Mouse (Mus musculus) CH12.LX (cell line): Measurements from ENCODE around the gene Col25a1.

Experiments used
- E2F4 ChIP-seq: IDR thresholded peaks from 2 replicates; pipeline ENCODE4 v1.6.1; 2011; ENCODE audit warnings: low read depth, low read length, improper control_type of control experiment; ENCODE audit not compliant: insufficient replicate concordance
- ETS1 ChIP-seq: conservative IDR thresholded peaks from 2 replicates; pipeline ENCODE4 v1.6.1; 2012; ENCODE audit warnings: low read depth, mild to moderate bottlenecking, inconsistent platforms, low read length, improper control_type of control experiment, moderate library complexity
- IRF4 ChIP-seq: IDR thresholded peaks from 2 replicates; pipeline ENCODE4 v1.6.1; 2014; ENCODE audit warnings: low read depth, mild to moderate bottlenecking, inconsistent platforms, low read length, improper control_type of control experiment
- MYC ChIP-seq: IDR thresholded peaks from 2 replicates; pipeline ENCODE4 v1.6.1; 2011; ENCODE audit warnings: low read depth, mild to moderate bottlenecking, improper control_type of control experiment, low read length
- POLR2A ChIP-seq: IDR thresholded peaks from 2 replicates; pipeline ENCODE4 v1.6.1; 2011; ENCODE audit warnings: low read depth, mild to moderate bottlenecking, improper control_type of control experiment, low read length

DNA sequence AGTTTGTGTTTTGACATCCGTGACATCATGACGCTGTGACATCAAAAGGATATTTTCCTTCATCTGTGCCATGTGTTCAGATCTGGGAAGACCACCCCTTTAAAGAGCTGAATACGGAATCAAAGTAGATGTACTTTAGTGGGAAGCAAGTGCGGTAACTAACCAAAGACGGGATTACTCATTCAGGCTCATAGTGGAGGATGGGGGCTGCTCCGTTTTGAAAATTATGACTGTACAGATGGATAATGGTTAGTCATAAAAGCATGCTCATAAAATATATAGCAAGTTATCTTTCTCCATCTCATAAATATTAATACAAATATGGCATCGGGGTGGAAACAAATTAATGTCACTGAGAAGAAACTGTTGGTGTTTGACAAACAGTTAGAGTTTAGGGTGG, 391.7 kb downstream of the Col25a1 start:
- TF ChIP-seq IRF4 = no peak
- no peak for TF ChIP-seq E2F4
- no peak for TF ChIP-seq POLR2A
- no peak for TF ChIP-seq ETS1
- no peak for TF ChIP-seq MYC
